Mouse (Mus musculus) CH12.LX (cell line): ENCODE data around the gene Gm42715.

Experiments used
- BHLHE40 ChIP-seq: IDR thresholded peaks from 2 replicates; pipeline ENCODE4 v1.6.1; 2011; ENCODE audit warnings: mild to moderate bottlenecking, low read depth, low read length, improper control_type of control experiment
- CHD1 ChIP-seq: IDR thresholded peaks from 2 replicates; pipeline ENCODE4 v1.6.1; 2012; ENCODE audit warnings: low read depth, low read length, improper control_type of control experiment, inconsistent platforms
- CTCF ChIP-seq, 2 experiments: IDR thresholded peaks in 1 of 2; conservative IDR thresholded peaks in 1 of 2; 2 replicates each; pipeline ENCODE4 v1.5.1; 2011 to 2012; ENCODE audit warnings: low read depth in 2 of 2, low read length in 2 of 2, improper control_type of control experiment in 1 of 2, inconsistent platforms in 1 of 2, mild to moderate bottlenecking in 1 of 2, moderate library complexity in 1 of 2
- EP300 ChIP-seq: IDR thresholded peaks from 2 replicates; pipeline ENCODE4 v1.6.1; 2011; ENCODE audit warnings: low read length, improper control_type of control experiment
- GABPA ChIP-seq: IDR thresholded peaks from 2 replicates; pipeline ENCODE4 v1.6.1; 2012; ENCODE audit warnings: low read depth, low read length, improper control_type of control experiment, inconsistent platforms; ENCODE audit not compliant: insufficient replicate concordance
- KAT2A ChIP-seq: IDR thresholded peaks from 2 replicates; pipeline ENCODE4 v1.6.1; 2012; ENCODE audit warnings: low read length, improper control_type of control experiment, inconsistent platforms; ENCODE audit not compliant: insufficient replicate concordance
- POLR2A ChIP-seq: IDR thresholded peaks from 2 replicates; pipeline ENCODE4 v1.6.1; 2011; ENCODE audit warnings: low read depth, mild to moderate bottlenecking, improper control_type of control experiment, low read length
- UBTF ChIP-seq: IDR thresholded peaks from 2 replicates; pipeline ENCODE4 v1.6.1; 2012; ENCODE audit warnings: low read depth, mild to moderate bottlenecking, inconsistent platforms, low read length, improper control_type of control experiment, moderate library complexity
- USF1 ChIP-seq: IDR thresholded peaks from 2 replicates; pipeline ENCODE4 v1.6.1; 2014; ENCODE audit warnings: low read depth, mild to moderate bottlenecking, inconsistent platforms, low read length, improper control_type of control experiment

GRCm38 (mm10) chr7:127604256-127604655 is 84.9 kb downstream of the Gm42715 start:
- TF ChIP-seq BHLHE40 (no peak), GABPA (no peak), CTCF (conservative IDR thresholded peaks at IDR 0.05 in 1 of 2, IDR thresholded peaks at IDR 0.05 in 1 of 2; ENCODE audit: low read depth in 2 of 2, low read length in 2 of 2) (no peak), CHD1 (no peak), UBTF (no peak), KAT2A (no peak), POLR2A (no peak), USF1 (no peak), EP300 (no peak)
